Mouse (Mus musculus): ENCODE data around the gene Cyp39a1. TPM values are rescaled to one million over a fixed set of nuclear protein-coding genes. Genes with fewer than 3 reads are reported as not detected.
A peak's percentile ranks its signal among the peaks of the same experiment; 100 is the strongest.

The Cyp39a1 gene
- polyA plus RNA-seq, 1 experiment from 2014 or later: 19.6 TPM

DNA sequence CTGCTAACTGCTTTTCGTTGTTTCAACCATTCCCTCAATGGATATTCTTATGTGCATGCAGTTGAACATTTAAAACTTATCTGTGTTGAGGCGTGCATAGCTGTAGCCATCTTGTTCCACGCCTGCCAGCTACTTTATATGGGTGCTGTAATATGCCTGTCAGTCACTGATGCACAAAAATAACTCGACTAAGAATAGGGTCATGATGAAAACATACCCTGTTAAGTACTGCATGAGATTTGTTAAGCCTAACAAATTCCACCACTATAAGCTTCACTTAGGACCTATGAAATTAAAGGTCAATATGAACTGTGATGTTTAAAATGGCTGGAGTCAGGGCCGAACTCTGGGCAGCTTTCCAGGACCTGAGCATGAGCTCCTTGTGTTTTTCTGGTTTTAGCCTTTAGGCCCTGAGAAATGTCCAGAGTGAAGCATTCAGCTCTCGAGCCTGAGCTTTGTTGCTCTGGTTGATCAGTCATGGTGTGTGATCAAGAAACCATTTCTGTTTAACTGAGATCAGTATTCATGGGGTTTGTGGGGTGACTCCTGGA lies 2.0 kb downstream of the Cyp39a1 start:
- ATAC-seq (ENCODE audit: low read depth) (no peak), DNase-seq (ENCODE audit: low spot score) (no peak)
- Histone ChIP-seq H3K4me3 (ENCODE audit: low read depth, low read length) (peak overlapping the region; percentile 93; the same call in 1 of the 2 replicates), H3K4me1 (ENCODE audit: control insufficient read depth, insufficient read depth, low read length) (peaks cover 24% of the 10 kb centered on the region), H3K9me3 (ENCODE audit: control insufficient read depth, low read length) (no peaks in the 10 kb centered on the region), H3K27ac (replicated peaks; ENCODE audit: low read depth, low read length) (no peak overlapping the region), H3K36me3 (ENCODE audit: control insufficient read depth, insufficient read depth, low read length) (no peaks in the 10 kb centered on the region), H3K9ac (ENCODE audit: low read depth, low read length) (no peak overlapping the region), H3K4me2 (ENCODE audit: low read depth, low read length) (peak overlapping the region; percentile 86; the same call in 1 of the 2 replicates), H3K27me3 (replicated peaks; ENCODE audit: control insufficient read depth, insufficient read depth, low read length) (no peaks in the 10 kb centered on the region)
- 66% methylated on average over 6 of the region's 6 CpGs for WGBS

DNA sequence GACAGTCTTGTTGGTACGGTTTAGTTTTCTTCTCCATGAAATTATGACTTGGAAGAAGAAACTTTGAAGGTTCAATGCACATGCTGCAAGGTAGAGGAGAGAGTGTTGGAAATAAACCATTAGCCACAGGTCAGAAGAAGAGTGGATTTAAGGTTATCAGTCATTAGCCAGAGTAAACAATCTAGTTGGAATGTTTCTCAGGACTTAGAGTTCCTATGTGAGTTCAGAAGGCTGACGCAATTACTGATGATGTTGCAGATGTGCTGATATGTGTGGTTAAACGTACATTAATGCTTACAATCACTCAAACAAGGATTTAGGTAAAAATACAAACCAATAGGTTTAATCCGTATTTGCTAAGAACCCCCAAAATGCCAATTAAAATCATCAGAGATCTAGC lies 4.7 kb downstream of the Cyp39a1 start:
- no peak for DNase-seq (ENCODE audit: low spot score)
- Histone ChIP-seq H3K27ac (replicated peaks; ENCODE audit: low read depth, low read length) (no peak overlapping the region), H3K4me2 (ENCODE audit: low read depth, low read length) (no peak overlapping the region), H3K4me3 (ENCODE audit: low read depth, low read length) (no peak overlapping the region), H3K9me3 (ENCODE audit: control insufficient read depth, low read length) (no peaks in the 10 kb centered on the region), H3K36me3 (ENCODE audit: control insufficient read depth, insufficient read depth, low read length) (no peaks in the 10 kb centered on the region), H3K4me1 (ENCODE audit: control insufficient read depth, insufficient read depth, low read length) (peaks cover 14% of the 10 kb centered on the region), H3K27me3 (replicated peaks; ENCODE audit: control insufficient read depth, insufficient read depth, low read length) (no peaks in the 10 kb centered on the region), H3K9ac (ENCODE audit: low read depth, low read length) (no peak overlapping the region)
- ATAC-seq (ENCODE audit: low read depth): no peak
- WGBS: 80% methylated on average over 4 of the region's 4 CpGs

DNA sequence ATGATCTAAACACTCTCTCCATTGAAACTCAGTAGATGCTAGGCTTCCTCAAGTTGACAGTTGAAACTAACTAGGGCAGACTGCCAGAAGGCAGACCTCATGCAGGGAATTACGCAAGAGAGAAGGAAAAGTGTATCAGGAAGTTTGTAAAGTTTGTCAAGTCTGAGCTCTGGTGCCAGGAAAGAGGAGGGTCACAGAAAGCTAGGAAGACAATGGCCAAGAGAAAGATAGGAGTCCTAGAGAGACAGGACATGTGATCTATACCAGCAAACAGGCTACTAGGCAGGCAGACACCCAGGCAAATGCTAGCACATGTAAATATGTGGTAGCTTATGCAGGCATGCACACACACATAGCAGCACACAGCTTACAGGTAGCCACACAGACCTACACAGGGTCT lies 8.0 kb downstream of the Cyp39a1 start:
- Histone ChIP-seq H3K27ac (replicated peaks; ENCODE audit: low read depth, low read length) (no peak overlapping the region), H3K27me3 (replicated peaks; ENCODE audit: control insufficient read depth, insufficient read depth, low read length) (no peaks in the 10 kb centered on the region), H3K4me3 (ENCODE audit: low read depth, low read length) (no peak overlapping the region), H3K36me3 (ENCODE audit: control insufficient read depth, insufficient read depth, low read length) (peaks cover 3% of the 10 kb centered on the region; the same call in 1 of the 2 replicates), H3K4me2 (ENCODE audit: low read depth, low read length) (no peak overlapping the region), H3K9me3 (ENCODE audit: control insufficient read depth, low read length) (no peaks in the 10 kb centered on the region), H3K4me1 (ENCODE audit: control insufficient read depth, insufficient read depth, low read length) (no peaks in the 10 kb centered on the region), H3K9ac (ENCODE audit: low read depth, low read length) (no peak overlapping the region)
- 0 out of 2 replicates have a peak, but pooled peaks have one; percentile 30 for ATAC-seq (ENCODE audit: low read depth)
- WGBS: 67% methylated on average over 1 of the region's 1 CpGs
- DNase-seq (ENCODE audit: low spot score): no peak

GRCm38 (mm10) chr17:43676241-43676640 lies 9.0 kb downstream of the Cyp39a1 start:
- Histone ChIP-seq H3K4me3 (ENCODE audit: low read depth, low read length) (no peak overlapping the region), H3K36me3 (ENCODE audit: control insufficient read depth, insufficient read depth, low read length) (peaks cover 12% of the 10 kb centered on the region), H3K9ac (ENCODE audit: low read depth, low read length) (no peak overlapping the region), H3K27me3 (replicated peaks; ENCODE audit: control insufficient read depth, insufficient read depth, low read length) (no peaks in the 10 kb centered on the region), H3K27ac (replicated peaks; ENCODE audit: low read depth, low read length) (no peak overlapping the region), H3K4me1 (ENCODE audit: control insufficient read depth, insufficient read depth, low read length) (no peaks in the 10 kb centered on the region), H3K9me3 (ENCODE audit: control insufficient read depth, low read length) (no peaks in the 10 kb centered on the region), H3K4me2 (ENCODE audit: low read depth, low read length) (no peak overlapping the region)
- DNase-seq (ENCODE audit: low spot score) (no peak), ATAC-seq (ENCODE audit: low read depth) (no peak)
- 88% methylated on average over 1 of the region's 1 CpGs for WGBS

GRCm38 (mm10) chr17:43677317-43677716 lies 10.1 kb downstream of the Cyp39a1 start:
- Histone ChIP-seq H3K27me3 (replicated peaks; ENCODE audit: control insufficient read depth, insufficient read depth, low read length) (no peaks in the 10 kb centered on the region), H3K27ac (replicated peaks; ENCODE audit: low read depth, low read length) (no peak overlapping the region), H3K4me3 (ENCODE audit: low read depth, low read length) (no peak overlapping the region), H3K9ac (ENCODE audit: low read depth, low read length) (no peak overlapping the region), H3K9me3 (ENCODE audit: control insufficient read depth, low read length) (no peaks in the 10 kb centered on the region), H3K36me3 (ENCODE audit: control insufficient read depth, insufficient read depth, low read length) (peaks cover 12% of the 10 kb centered on the region), H3K4me1 (ENCODE audit: control insufficient read depth, insufficient read depth, low read length) (no peaks in the 10 kb centered on the region), H3K4me2 (ENCODE audit: low read depth, low read length) (no peak overlapping the region)
- WGBS: 44% methylated on average over 1 of the region's 1 CpGs
- no peak for DNase-seq (ENCODE audit: low spot score)
- no peak for ATAC-seq (ENCODE audit: low read depth)

DNA sequence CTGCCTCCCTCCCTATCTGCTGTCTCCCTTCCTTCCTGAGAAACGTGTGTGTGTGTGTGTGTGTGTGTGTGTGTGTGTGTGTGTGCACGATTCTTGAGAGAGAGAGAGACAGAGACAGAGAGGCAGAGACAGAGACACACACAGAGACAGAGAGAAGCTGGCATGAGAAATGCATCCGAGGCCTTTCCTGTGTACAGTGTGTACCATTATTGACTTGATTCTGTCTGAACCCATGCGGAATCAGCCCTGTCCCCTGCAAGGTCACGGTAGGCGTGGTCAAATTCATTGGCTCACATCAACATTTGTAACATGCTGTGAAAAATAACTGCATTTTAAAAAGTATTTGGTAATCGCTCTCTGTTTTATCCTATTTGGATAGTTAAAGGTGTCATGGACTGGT lies 16.9 kb downstream of the Cyp39a1 start:
- no peaks in the 10 kb centered on the region for H3K27me3 ChIP-seq (replicated peaks; ENCODE audit: control insufficient read depth, insufficient read depth, low read length)
- no peak overlapping the region for H3K4me3 ChIP-seq (ENCODE audit: low read depth, low read length)
- no peak for DNase-seq (ENCODE audit: low spot score)
- H3K9ac ChIP-seq (ENCODE audit: low read depth, low read length): no peak overlapping the region
- H3K9me3 ChIP-seq (ENCODE audit: control insufficient read depth, low read length): no peaks in the 10 kb centered on the region
- H3K27ac ChIP-seq (replicated peaks; ENCODE audit: low read depth, low read length): no peak overlapping the region
- H3K36me3 ChIP-seq (ENCODE audit: control insufficient read depth, insufficient read depth, low read length): peaks cover 41% of the 10 kb centered on the region
- no peaks in the 10 kb centered on the region for H3K4me1 ChIP-seq (ENCODE audit: control insufficient read depth, insufficient read depth, low read length)
- WGBS: 85% methylated on average over 7 of the region's 7 CpGs
- no peak overlapping the region for H3K4me2 ChIP-seq (ENCODE audit: low read depth, low read length)
- ATAC-seq (ENCODE audit: low read depth): no peak

- 92% methylated on average over 5 of the region's 5 CpGs for WGBS
- H3K4me3 ChIP-seq (ENCODE audit: low read depth, low read length): no peak overlapping the region
- no peak overlapping the region for H3K27ac ChIP-seq (replicated peaks; ENCODE audit: low read depth, low read length)
- H3K36me3 ChIP-seq (ENCODE audit: control insufficient read depth, insufficient read depth, low read length): peaks cover 41% of the 10 kb centered on the region
- DNase-seq (ENCODE audit: low spot score): no peak
- ATAC-seq (ENCODE audit: low read depth): no peak
- no peaks in the 10 kb centered on the region for H3K27me3 ChIP-seq (replicated peaks; ENCODE audit: control insufficient read depth, insufficient read depth, low read length)
- no peaks in the 10 kb centered on the region for H3K4me1 ChIP-seq (ENCODE audit: control insufficient read depth, insufficient read depth, low read length)
- H3K9me3 ChIP-seq (ENCODE audit: control insufficient read depth, low read length): no peaks in the 10 kb centered on the region
- no peak overlapping the region for H3K4me2 ChIP-seq (ENCODE audit: low read depth, low read length)
- no peak overlapping the region for H3K9ac ChIP-seq (ENCODE audit: low read depth, low read length)
Observed at GRCm38 (mm10) chr17:43684638-43685037, 17.4 kb downstream of the Cyp39a1 start.

GRCm38 (mm10) chr17:43689591-43689990 lies 22.4 kb downstream of the Cyp39a1 start:
- Histone ChIP-seq H3K36me3 (ENCODE audit: control insufficient read depth, insufficient read depth, low read length) (peaks cover 26% of the 10 kb centered on the region), H3K27ac (replicated peaks; ENCODE audit: low read depth, low read length) (no peak overlapping the region), H3K4me2 (ENCODE audit: low read depth, low read length) (no peak overlapping the region), H3K4me3 (ENCODE audit: low read depth, low read length) (no peak overlapping the region), H3K9me3 (ENCODE audit: control insufficient read depth, low read length) (no peaks in the 10 kb centered on the region), H3K4me1 (ENCODE audit: control insufficient read depth, insufficient read depth, low read length) (no peaks in the 10 kb centered on the region), H3K9ac (ENCODE audit: low read depth, low read length) (no peak overlapping the region), H3K27me3 (replicated peaks; ENCODE audit: control insufficient read depth, insufficient read depth, low read length) (no peaks in the 10 kb centered on the region)
- WGBS: 72% methylated on average over 9 of the region's 9 CpGs
- ATAC-seq (ENCODE audit: low read depth) (no peak), DNase-seq (ENCODE audit: low spot score) (no peak)

DNA sequence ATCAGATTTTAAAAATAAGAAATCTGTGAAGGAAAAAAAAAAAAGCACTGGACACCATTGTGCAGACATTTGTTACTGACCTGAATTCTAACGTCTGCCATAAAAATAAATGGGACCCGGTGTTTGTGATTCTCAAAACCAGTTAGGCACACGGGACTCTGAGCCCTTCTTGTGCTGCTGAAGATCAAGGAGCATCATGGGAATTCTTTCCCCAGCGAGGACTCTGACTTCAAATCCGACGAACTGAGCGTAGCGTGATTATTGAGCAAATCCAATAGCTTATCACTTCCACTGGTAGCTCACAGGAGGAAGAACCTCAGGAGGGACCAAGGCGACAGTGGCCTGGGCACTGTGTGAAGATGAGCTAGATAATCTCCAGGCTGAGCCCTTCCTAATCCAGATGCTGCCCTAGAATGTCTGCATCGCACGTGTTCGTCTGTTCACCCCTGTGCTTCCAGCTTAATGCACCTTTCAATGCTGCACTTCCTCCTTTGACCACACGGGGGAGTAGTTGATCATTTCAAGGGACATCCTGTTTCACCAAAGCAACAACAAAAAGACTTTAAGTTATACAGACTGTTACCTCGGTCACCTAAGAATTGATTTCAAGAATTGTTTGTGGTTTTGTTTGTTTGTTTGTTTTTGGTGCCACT lies 31.9 kb downstream of the Cyp39a1 start:
- Histone ChIP-seq H3K4me2 (ENCODE audit: low read depth, low read length) (no peak overlapping the region), H3K4me3 (ENCODE audit: low read depth, low read length) (no peak overlapping the region), H3K27me3 (replicated peaks; ENCODE audit: control insufficient read depth, insufficient read depth, low read length) (no peaks in the 10 kb centered on the region), H3K9me3 (ENCODE audit: control insufficient read depth, low read length) (no peaks in the 10 kb centered on the region), H3K9ac (ENCODE audit: low read depth, low read length) (no peak overlapping the region), H3K4me1 (ENCODE audit: control insufficient read depth, insufficient read depth, low read length) (no peaks in the 10 kb centered on the region), H3K36me3 (ENCODE audit: control insufficient read depth, insufficient read depth, low read length) (0 out of 2 replicates have a peak, but pooled peaks cover 3% of the 10 kb centered on the region), H3K27ac (replicated peaks; ENCODE audit: low read depth, low read length) (no peak overlapping the region)
- WGBS: 40% methylated on average over 14 of the region's 14 CpGs
- ATAC-seq (ENCODE audit: low read depth) (peak; percentile 44; the same call in 1 of the 2 replicates), DNase-seq (ENCODE audit: low spot score) (peak; percentile 70)
